Mouse (Mus musculus) testis, adult 2 months (tissue): ENCODE results near the gene Tmem182. TPM values are rescaled to one million over a fixed set of nuclear protein-coding genes. Genes with fewer than 3 reads are reported as not detected.

Source experiments
- H3K27ac ChIP-seq: fragments of 200-500 bp; 2 replicates; pipeline ENCODE4 v1.5.1; 2012; ENCODE audit warnings: low read depth, low read length; ENCODE audit not compliant: control insufficient read depth, insufficient read depth
- H3K27me3 ChIP-seq: fragments of 200-500 bp; 2 replicates; pipeline ENCODE4 v1.6.1; 2012; ENCODE audit warnings: mild to moderate bottlenecking, low read length, moderate library complexity; ENCODE audit not compliant: control insufficient read depth, insufficient read depth
- H3K36me3 ChIP-seq: fragments of 200-500 bp; 2 replicates; pipeline ENCODE4 v1.6.1; 2012; ENCODE audit warnings: mild to moderate bottlenecking, low read length; ENCODE audit not compliant: control insufficient read depth, insufficient read depth
- H3K4me1 ChIP-seq: fragments of 200-500 bp; 2 replicates; pipeline ENCODE4 v1.6.1; 2012; ENCODE audit warnings: low read length; ENCODE audit not compliant: control insufficient read depth, insufficient read depth
- H3K4me3 ChIP-seq: fragments of 200-500 bp; 2 replicates; pipeline ENCODE4 v1.5.1; 2012; ENCODE audit warnings: low read depth, mild to moderate bottlenecking, low read length, moderate library complexity, mixed read lengths; ENCODE audit not compliant: control insufficient read depth
- CTCF ChIP-seq: fragments of 200-500 bp; IDR thresholded peaks from 2 replicates; pipeline ENCODE4 v1.5.1; 2012; ENCODE audit warnings: low read depth, mild to moderate bottlenecking, inconsistent platforms, low read length, moderate library complexity; ENCODE audit not compliant: control insufficient read depth, insufficient read depth, insufficient replicate concordance
- POLR2A ChIP-seq: fragments of 200-500 bp; IDR thresholded peaks from 2 replicates; pipeline ENCODE4 v1.6.1; 2012; ENCODE audit warnings: low read depth, mild to moderate bottlenecking, inconsistent platforms, low read length, moderate library complexity; ENCODE audit not compliant: control insufficient read depth
- polyA plus RNA-seq: library from polyadenylated mRNA; depleted of rRNA; stranded (reverse); fragments of >200 nt; gene quantifications from 2 replicates; pipeline ENCODE4 v1.2.3, GENCODE M21; 2012

Tmem182 gene
- polyA plus RNA-seq, 1 experiment, result 0.23 TPM

- Histone ChIP-seq H3K4me1 (peaks cover 3% of the 10 kb centered on the region), H3K36me3 (no peaks in the 10 kb centered on the region), H3K27ac (no peak overlapping the region), H3K27me3 (no peaks in the 10 kb centered on the region), H3K4me3 (no peak overlapping the region)
- TF ChIP-seq CTCF (no peak), POLR2A (no peak)
Observed at GRCm38 (mm10) chr1:40785876-40786445, 19.4 kb upstream of the Tmem182 start.

DNA sequence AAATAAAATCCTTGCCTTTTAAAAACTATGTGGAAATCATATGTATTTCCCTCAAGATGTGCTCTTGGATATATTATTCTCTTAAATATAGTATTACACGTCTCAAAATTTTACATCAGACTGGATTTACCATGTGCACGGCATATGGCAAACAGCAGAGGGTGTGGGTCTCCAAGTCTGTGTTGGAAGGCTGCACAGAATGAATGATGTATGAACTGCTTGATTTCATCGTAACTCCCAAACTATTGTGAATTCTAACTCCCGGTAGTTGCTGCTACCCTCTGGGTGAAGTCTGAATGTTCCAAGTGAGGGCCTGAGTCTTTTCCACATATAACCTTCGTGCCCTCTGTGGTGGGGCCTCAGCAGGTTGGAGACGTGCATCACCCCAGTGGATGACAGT is 16.4 kb upstream of the Tmem182 start:
- H3K4me3 ChIP-seq, result no peak overlapping the region
- no peaks in the 10 kb centered on the region for H3K27me3 ChIP-seq
- H3K4me1 ChIP-seq, result peaks cover 3% of the 10 kb centered on the region
- H3K36me3 ChIP-seq, result no peaks in the 10 kb centered on the region
- no peak for TF ChIP-seq CTCF
- no peak for TF ChIP-seq POLR2A
- no peak overlapping the region for H3K27ac ChIP-seq

GRCm38 (mm10) chr1:40789666-40790233 is 15.7 kb upstream of the Tmem182 start:
- TF ChIP-seq POLR2A, result no peak
- TF ChIP-seq CTCF, result no peak
- no peak overlapping the region for H3K27ac ChIP-seq
- no peaks in the 10 kb centered on the region for H3K36me3 ChIP-seq
- H3K4me3 ChIP-seq, result peak overlapping the region; percentile 95
- no peaks in the 10 kb centered on the region for H3K27me3 ChIP-seq
- H3K4me1 ChIP-seq, result peaks cover 3% of the 10 kb centered on the region

DNA sequence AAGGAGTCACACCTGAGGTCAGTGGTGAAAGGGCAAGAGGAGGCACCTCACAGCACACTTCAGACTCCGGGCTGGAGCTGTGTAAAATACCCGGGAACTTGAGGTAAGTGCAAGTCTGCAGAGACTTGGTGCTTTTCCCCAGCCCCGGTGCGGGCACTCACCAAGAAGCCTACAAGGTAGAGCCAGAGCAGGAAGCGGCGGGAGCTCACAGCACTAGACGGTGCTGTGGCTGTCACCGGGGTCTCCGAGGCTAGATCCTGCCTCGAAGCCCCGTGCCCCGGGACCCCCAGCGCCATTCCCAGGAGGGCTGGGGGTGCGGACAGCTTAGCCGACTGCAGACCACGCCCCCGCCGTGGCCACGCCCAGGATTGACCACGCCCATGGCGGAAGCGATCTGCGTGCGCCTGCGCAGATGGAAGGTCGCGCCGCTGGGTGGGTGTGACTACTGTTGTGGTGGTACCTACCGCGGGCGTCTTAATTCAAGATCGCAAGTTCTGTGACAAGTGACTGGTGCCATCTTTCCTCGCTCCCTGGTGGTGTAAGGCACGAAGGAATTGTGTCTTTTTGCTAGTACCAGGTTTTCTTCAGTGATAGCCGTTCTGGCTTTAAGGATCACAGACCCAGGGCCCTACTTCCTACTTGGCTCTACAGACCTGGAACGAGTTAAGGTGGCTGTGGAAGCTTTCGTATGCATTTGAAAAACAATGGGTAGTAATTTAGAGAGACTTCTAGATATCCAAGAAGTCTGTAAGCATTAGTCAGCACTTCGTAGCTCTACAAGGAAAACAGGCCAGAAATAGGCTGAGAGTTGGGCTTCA is 14.9 kb upstream of the Tmem182 start, which contains the start of gene Mfsd9:
Mfsd9 (minus strand) TSS at position 364 of the 818 bp plus-strand sequence.
- Histone ChIP-seq H3K4me3 (peak within 1 kb of the TSS; percentile 95), H3K27me3 (no peaks in the 10 kb centered on the region), H3K36me3 (no peaks in the 10 kb centered on the region), H3K4me1 (peaks cover 3% of the 10 kb centered on the region), H3K27ac (peak within 1 kb of the TSS; percentile 68)
- peak; percentile 86 for TF ChIP-seq POLR2A
- TF ChIP-seq CTCF, result no peak

DNA sequence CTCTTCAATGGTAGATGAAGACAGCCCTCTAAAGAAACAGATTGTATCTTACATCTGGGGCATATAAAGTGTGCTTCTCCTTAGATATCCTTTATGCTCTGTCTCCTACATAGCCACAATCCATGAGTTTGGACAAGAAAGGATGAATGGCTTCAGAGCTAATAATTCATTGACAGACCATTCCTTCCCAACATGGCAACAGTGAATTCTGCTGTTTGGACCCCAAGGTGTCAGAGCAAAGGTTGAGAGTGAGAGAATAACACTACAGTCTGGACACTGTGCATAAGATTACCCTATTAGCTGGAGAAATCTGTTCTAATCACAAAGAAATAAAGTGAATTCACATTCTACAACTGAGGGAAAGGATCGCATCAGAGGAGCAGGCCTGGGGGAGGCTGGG is 9.9 kb upstream of the Tmem182 start:
- Histone ChIP-seq H3K36me3 (no peaks in the 10 kb centered on the region), H3K4me3 (no peak overlapping the region), H3K27ac (no peak overlapping the region), H3K4me1 (no peaks in the 10 kb centered on the region), H3K27me3 (no peaks in the 10 kb centered on the region)
- TF ChIP-seq CTCF (no peak), POLR2A (no peak)

- no peak overlapping the region for H3K27ac ChIP-seq
- no peak overlapping the region for H3K4me3 ChIP-seq
- no peaks in the 10 kb centered on the region for H3K4me1 ChIP-seq
- no peak for TF ChIP-seq POLR2A
- TF ChIP-seq CTCF, result peak; percentile 46; the same call in 1 of the 2 replicates
- H3K27me3 ChIP-seq, result no peaks in the 10 kb centered on the region
- no peaks in the 10 kb centered on the region for H3K36me3 ChIP-seq
Observed at GRCm38 (mm10) chr1:40797348-40797747, 8.1 kb upstream of the Tmem182 start.

GRCm38 (mm10) chr1:40799121-40799520 is 6.3 kb upstream of the Tmem182 start:
- Histone ChIP-seq H3K4me1 (no peaks in the 10 kb centered on the region), H3K4me3 (no peak overlapping the region), H3K36me3 (no peaks in the 10 kb centered on the region), H3K27ac (no peak overlapping the region), H3K27me3 (no peaks in the 10 kb centered on the region)
- TF ChIP-seq CTCF (no peak), POLR2A (no peak)
